Mouse (Mus musculus) embryonic facial prominence, embryonic 11.5 days (tissue): ENCODE results near the gene Spata2l. TPM values are rescaled to one million over a fixed set of nuclear protein-coding genes. Genes with fewer than 3 reads are reported as not detected.
"Not testable (repeated sequence)": the region's sequence is repeated elsewhere in the genome, so short reads cannot be mapped to it uniquely, and the experiment has no call there.

Experiments used
- ATAC-seq: fragments of 200-750 bp; cut with Nextera tagmentation; replicated peaks from 2 replicates; pipeline ENCODE4 v1.8.0; 2017; ENCODE audit warnings: low read depth; ENCODE audit not compliant: insufficient number of reproducible peaks, low FRiP score, low TSS enrichment
- DNase-seq: peaks from one replicate; pipeline ENCODE4 v3.0.0-alpha.2; 2015; ENCODE audit warnings: low spot score
- H3K27ac ChIP-seq: fragments of 300-500 bp; sonication (generic); replicated peaks from 2 replicates; pipeline ENCODE4 v1.5.1; 2014; ENCODE audit warnings: mild to moderate bottlenecking, low read depth, low read length, control low read depth
- H3K27me3 ChIP-seq: fragments of 300-500 bp; sonication (generic); 2 replicates; pipeline ENCODE4 v1.6.1; 2014; ENCODE audit warnings: mild to moderate bottlenecking, low read length, moderate library complexity, mixed read lengths; ENCODE audit not compliant: control insufficient read depth, insufficient read depth
- H3K36me3 ChIP-seq: fragments of 300-500 bp; sonication (generic); replicated peaks from 2 replicates; pipeline ENCODE4 v1.6.1; 2014; ENCODE audit warnings: low read depth, mild to moderate bottlenecking, low read length, moderate library complexity, mixed read lengths; ENCODE audit not compliant: control insufficient read depth, insufficient read depth
- H3K4me1 ChIP-seq: fragments of 300-500 bp; sonication (generic); 2 replicates; pipeline ENCODE4 v1.6.1; 2014; ENCODE audit warnings: low read length, mixed read lengths; ENCODE audit not compliant: control insufficient read depth, insufficient read depth
- H3K4me2 ChIP-seq: fragments of 300-500 bp; sonication (generic); 2 replicates; pipeline ENCODE4 v1.6.1; 2014; ENCODE audit warnings: low read depth, mild to moderate bottlenecking, control low read depth, low read length, moderate library complexity
- H3K4me3 ChIP-seq: fragments of 300-500 bp; sonication (generic); 2 replicates; pipeline ENCODE4 v1.5.1; 2014; ENCODE audit warnings: low read depth, low read length, control low read depth
- H3K9ac ChIP-seq: fragments of 300-500 bp; sonication (generic); replicated peaks from 2 replicates; pipeline ENCODE4 v1.6.1; 2014; ENCODE audit warnings: mild to moderate bottlenecking, control low read depth, low read length
- H3K9me3 ChIP-seq: fragments of 300-500 bp; sonication (generic); replicated peaks from 2 replicates; pipeline ENCODE4 v1.6.1; 2016; ENCODE audit warnings: mild to moderate bottlenecking, low read length, inconsistent platforms, mixed read lengths; ENCODE audit not compliant: control insufficient read depth
- WGBS: fragments of 180-500 bp; shearing (Covaris S2); extraction: QIAGEN DNeasy Blood & Tissue Kit; methylation state at CpG from one replicate; pipeline ENCODE4 v1.1.7; 2014; 5-methylcytosine and 5-hydroxymethylcytosine counted together
- polyA plus RNA-seq: library from polyadenylated mRNA; unstranded; fragments of >200 nt; fragmentation: Nextera tagmentation; extraction: Ambion mirVana; gene quantifications from 2 replicates; pipeline ENCODE4 v1.2.1, GENCODE M21; 2014

The Spata2l gene
- polyA plus RNA-seq, 1 experiment from 2014 or later = 1.1 TPM

DNA sequence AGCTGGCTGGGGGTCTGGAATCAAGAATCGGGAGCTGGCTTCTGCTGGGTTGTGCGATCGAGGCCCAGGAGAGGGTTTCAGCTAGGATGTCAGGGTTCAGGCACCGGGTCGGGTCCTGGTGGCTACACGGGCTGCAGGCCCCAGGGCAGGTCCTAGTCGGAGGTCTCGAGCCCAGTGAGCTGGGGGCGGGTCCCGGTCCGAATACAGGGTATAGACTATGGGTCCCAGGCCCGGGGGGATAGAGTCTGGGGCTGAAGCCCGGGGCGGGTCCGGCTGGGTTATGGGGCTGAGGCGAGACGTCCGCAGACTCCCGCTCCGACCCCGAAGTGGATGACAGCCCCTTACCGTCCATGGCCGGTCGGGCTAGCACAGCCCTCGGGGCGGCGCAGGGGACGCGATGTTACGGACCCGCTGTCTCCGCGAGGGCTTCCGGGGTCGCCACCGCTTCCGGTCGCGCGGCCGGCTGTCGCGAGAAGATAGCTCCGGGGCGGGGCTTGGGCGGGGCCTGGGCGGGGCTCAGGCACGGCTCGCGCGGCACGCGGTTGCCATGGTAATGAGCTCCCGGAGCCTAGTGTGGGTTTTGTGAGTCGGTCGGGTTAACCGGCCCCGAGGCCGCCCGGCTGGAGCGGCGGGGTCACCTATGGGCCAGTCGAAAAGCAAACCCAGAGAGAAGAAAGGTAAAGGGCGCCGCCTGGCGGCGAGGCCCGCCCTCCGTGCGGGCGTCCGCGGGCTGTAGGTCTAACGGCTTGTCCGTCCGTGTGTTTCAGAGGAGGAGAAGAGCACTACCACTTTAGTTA, 23.5 kb downstream of the Spata2l start, which contains the start of the genes Chmp1a and Spata33:
Gene Chmp1a, minus strand, starts transcription at position 443 of the 797 bp plus-strand sequence.
Gene Spata33, plus strand, starts transcription at position 512 of the 797 bp plus-strand sequence.
- Histone ChIP-seq H3K4me1 (no peaks in the 10 kb centered on the region), H3K9me3 (no peaks in the 10 kb centered on the region), H3K27me3 (no peaks in the 10 kb centered on the region), H3K9ac (peak within 1 kb of the TSS; percentile 90), H3K27ac (no peak within 1 kb of the TSS), H3K4me3 (peak within 1 kb of the TSS; percentile 93), H3K4me2 (peak within 1 kb of the TSS; percentile 74), H3K36me3 (peaks cover 2% of the 10 kb centered on the region)
- ATAC-seq = peak; percentile 89
- peak; percentile 96 for DNase-seq
- under 1% methylated on average over 72 of the region's 76 CpGs for WGBS

DNA sequence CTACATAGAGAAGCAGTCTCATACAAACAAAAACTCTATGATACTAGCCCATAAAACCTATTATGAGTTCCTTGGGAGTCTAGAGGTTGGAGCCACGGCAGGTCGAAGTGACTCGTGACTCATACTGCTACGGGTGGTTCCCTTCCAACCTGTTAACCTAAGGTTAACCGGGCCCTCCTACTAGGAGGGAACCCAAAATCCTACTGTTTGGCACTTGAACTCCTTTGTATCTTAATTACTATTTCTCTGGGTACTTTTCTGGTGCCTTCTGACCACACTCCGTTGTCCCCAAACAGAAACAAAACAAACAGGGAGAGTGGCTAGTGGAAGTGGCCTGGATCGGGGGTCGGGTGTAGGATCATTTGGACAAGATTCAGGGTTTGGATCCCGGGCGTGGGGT, 24.2 kb downstream of the Spata2l start:
- H3K36me3 ChIP-seq = peaks cover 5% of the 10 kb centered on the region
- WGBS = 50% methylated on average over 10 of the region's 10 CpGs
- no peaks in the 10 kb centered on the region for H3K9me3 ChIP-seq
- H3K9ac ChIP-seq = peak overlapping the region; percentile 90
- peak overlapping the region; percentile 74 for H3K4me2 ChIP-seq
- no peaks in the 10 kb centered on the region for H3K4me1 ChIP-seq
- H3K4me3 ChIP-seq = peak overlapping the region; percentile 93
- ATAC-seq (no peak), DNase-seq (no peak)
- no peaks in the 10 kb centered on the region for H3K27me3 ChIP-seq
- no peak overlapping the region for H3K27ac ChIP-seq

DNA sequence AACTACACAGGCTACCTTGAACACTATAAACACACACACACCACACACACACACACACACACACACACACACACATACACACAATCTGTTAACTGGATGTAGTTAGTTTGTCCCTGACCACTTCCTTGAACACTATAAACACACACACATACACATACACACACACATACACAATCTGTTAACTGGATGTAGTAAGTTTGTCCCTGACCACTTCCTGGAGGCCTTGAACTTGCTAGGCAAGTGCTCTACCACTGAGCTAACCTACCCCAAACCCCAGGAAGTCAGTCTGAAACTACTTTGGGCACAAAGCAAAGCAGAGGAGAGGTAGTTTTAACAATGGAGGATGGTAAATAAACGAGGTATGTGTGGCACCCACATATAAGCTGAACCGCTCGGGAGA, 32.5 kb downstream of the Spata2l start:
- Histone ChIP-seq H3K36me3 (peaks cover 7% of the 10 kb centered on the region), H3K9me3 (no peaks in the 10 kb centered on the region), H3K9ac (no peak overlapping the region), H3K4me3 (no peak overlapping the region), H3K4me2 (no peak overlapping the region), H3K27ac (no peak overlapping the region), H3K27me3 (no peaks in the 10 kb centered on the region), H3K4me1 (no peaks in the 10 kb centered on the region)
- DNase-seq = no peak
- WGBS = 87% methylated on average over 3 of the region's 3 CpGs
- no peak for ATAC-seq

DNA sequence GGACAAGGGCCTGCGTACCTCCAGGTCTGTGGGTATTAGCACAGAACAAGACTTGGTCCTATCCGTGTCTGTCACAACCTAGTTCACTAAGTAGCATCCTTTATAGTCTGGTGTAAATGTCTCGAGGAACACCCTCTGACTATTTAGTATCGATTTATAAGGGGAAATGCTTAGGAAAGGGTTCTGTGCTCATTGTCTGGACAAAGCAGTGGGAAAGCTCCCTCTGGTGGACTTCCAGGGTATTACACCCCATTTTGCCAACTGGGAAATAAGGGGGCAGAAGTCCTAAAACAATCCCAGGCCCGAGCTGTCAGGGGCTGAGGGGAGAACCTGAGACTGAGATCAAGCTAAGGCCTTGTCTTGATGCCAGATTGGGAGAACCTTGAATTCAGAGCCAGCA, 33.7 kb downstream of the Spata2l start:
- Histone ChIP-seq H3K4me2 (no peak overlapping the region), H3K27me3 (no peaks in the 10 kb centered on the region), H3K9me3 (no peaks in the 10 kb centered on the region), H3K4me3 (no peak overlapping the region), H3K9ac (no peak overlapping the region), H3K36me3 (peaks cover 5% of the 10 kb centered on the region), H3K4me1 (no peaks in the 10 kb centered on the region), H3K27ac (no peak overlapping the region)
- 31% methylated on average over 5 of the region's 5 CpGs for WGBS
- no peak for ATAC-seq
- DNase-seq = peak; percentile 92

DNA sequence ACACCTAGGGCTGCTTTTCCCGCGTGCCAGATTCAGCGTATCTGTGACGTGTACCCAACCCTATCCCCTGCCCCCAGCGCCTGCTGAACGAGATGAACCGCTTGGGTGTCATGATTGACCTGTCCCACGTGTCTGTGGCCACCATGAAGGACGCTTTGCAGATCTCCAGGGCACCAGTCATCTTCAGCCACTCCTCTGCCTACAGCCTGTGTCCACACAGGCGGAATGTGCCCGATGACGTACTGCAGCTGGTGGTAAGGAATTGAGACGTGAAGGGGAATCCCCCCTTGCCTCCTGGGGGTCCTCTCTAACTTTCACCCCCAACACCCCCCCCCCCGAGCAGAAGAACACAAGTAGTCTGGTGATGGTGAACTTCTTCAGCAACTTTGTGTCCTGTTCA, 36.2 kb downstream of the Spata2l start:
- Histone ChIP-seq H3K4me1 (no peaks in the 10 kb centered on the region), H3K4me2 (no peak overlapping the region), H3K9me3 (no peaks in the 10 kb centered on the region), H3K36me3 (no peaks in the 10 kb centered on the region), H3K27me3 (no peaks in the 10 kb centered on the region), H3K27ac (no peak overlapping the region), H3K4me3 (no peak overlapping the region), H3K9ac (no peak overlapping the region)
- ATAC-seq = no peak
- no peak for DNase-seq
- WGBS = 73% methylated on average over 14 of the region's 14 CpGs

DNA sequence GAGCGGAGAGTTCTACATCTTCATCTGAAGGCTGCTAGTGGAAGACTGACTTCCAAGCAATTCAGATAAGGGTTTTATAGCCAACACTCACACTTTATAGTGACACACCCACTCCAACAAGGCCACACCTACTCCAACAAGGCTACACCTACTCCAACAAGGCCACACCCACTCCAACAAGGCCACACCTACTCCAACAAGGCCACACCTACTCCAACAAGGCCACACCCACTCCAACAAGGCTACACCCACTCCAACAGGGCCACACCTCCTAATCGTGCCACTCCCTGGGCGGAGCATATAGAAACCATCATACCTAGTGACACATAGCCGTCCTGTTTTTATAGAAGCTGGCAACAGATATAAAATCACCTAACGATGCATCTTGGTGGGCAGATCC, 39.0 kb downstream of the Spata2l start:
- not testable (repeated sequence) for H3K4me1 ChIP-seq, H3K4me2 ChIP-seq, ATAC-seq, H3K9me3 ChIP-seq, DNase-seq, H3K9ac ChIP-seq, H3K27ac ChIP-seq, H3K36me3 ChIP-seq, H3K27me3 ChIP-seq, H3K4me3 ChIP-seq
- WGBS = 80% methylated on average over 5 of the region's 5 CpGs

DNA sequence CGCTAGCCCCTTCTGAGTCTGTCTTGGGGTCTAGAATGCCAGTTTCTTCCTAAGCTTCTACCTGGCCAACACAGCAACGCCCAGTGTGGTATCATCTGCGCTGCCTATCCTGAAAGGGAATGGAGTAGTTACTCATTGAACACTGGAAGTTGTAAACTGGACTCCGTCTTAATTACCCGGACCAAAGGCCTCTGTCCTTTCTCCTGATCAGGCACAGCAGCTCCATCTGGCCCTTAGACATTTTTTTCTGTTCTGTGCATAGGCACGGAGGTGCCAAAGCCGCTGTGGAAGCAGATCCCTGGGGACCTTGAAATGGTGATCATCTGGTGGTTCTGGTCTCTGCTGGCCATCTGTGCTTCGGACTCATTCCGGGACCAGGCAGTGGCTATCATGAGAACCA, 42.3 kb downstream of the Spata2l start:
- WGBS = 90% methylated on average over 9 of the region's 9 CpGs

DNA sequence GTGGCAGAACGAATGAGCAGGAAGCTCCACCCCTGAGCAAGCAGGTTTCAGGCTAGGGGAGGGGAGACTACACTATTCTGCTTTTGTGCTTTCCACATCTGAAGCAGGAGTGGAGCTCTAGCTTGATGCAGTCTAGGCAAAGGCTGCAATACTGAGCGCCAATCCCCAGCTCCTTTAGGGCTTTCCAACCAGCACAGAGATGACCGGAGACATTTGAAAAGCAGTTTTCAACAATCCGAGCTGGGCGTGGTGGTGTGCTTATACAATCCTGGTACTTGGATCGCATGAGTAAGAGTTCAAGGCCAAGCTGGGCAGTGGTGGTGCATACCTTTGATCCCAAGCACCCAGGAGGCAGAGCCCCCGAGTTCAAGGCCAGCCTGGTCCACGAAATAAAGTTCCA, 44.1 kb downstream of the Spata2l start:
- H3K27ac ChIP-seq = no peak overlapping the region
- WGBS = 62% methylated on average over 8 of the region's 8 CpGs
- peaks cover 2% of the 10 kb centered on the region; the same call in 1 of the 2 replicates for H3K4me1 ChIP-seq
- H3K9ac ChIP-seq = no peak overlapping the region
- no peak overlapping the region for H3K4me3 ChIP-seq
- no peak for ATAC-seq
- no peaks in the 10 kb centered on the region for H3K9me3 ChIP-seq
- no peak for DNase-seq
- H3K4me2 ChIP-seq = no peak overlapping the region
- no peaks in the 10 kb centered on the region for H3K27me3 ChIP-seq
- no peaks in the 10 kb centered on the region for H3K36me3 ChIP-seq

More for the DNA sequence above, 42.3 kb downstream of the Spata2l start:
- Histone ChIP-seq H3K27me3 (no peaks in the 10 kb centered on the region), H3K9me3 (no peaks in the 10 kb centered on the region), H3K4me1 (0 out of 2 replicates have a peak, but pooled peaks cover 2% of the 10 kb centered on the region), H3K9ac (no peak overlapping the region), H3K4me3 (no peak overlapping the region), H3K4me2 (no peak overlapping the region), H3K36me3 (no peaks in the 10 kb centered on the region), H3K27ac (no peak overlapping the region)
- DNase-seq (no peak), ATAC-seq (no peak)
